Mouse (Mus musculus): ENCODE data around the gene Mei1.

Mei1 gene

DNA sequence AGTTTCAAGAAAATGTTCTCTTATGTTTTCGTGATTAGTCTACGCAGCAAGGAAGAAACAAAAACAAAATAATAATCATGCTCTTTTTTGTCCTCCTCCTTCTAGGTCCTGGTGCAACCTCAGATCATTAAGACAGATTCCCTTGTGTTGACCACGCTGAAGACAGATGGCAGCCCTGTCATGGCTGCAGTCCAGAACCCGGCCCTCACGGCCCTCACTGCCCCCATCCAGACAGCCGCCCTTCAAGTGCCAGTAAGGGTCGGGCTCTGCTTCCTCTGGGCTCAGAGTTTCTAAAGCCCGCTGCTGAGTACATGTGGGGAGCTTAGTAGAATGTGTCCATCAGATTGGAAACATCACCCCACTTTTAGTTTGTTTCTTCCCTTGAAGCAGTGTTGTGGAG, 102.9 kb downstream of the Mei1 start:
- no peak for DNase-seq (ENCODE audit: low read depth)

DNA sequence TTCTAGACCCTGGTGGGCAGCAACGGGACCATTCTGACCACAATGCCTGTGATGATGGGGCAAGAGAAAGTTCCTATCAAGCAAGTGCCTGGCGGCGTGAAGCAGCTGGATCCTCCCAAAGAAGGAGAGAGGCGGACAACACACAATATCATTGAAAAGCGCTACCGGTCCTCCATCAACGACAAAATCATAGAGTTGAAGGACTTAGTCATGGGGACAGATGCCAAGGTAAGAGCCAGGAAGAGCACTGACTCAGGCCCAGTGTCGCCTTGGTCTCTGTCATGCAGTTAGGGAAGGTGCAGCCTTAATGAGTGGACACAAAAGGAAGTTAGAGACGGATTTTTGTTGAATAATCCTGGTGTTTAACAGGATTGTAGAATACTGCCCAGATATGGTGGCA, 105.3 kb downstream of the Mei1 start:
- DNase-seq (ENCODE audit: low read depth), result no peak
